ENCODE assay signal across 17 mouse cellular contexts in the genomic region with DNA sequence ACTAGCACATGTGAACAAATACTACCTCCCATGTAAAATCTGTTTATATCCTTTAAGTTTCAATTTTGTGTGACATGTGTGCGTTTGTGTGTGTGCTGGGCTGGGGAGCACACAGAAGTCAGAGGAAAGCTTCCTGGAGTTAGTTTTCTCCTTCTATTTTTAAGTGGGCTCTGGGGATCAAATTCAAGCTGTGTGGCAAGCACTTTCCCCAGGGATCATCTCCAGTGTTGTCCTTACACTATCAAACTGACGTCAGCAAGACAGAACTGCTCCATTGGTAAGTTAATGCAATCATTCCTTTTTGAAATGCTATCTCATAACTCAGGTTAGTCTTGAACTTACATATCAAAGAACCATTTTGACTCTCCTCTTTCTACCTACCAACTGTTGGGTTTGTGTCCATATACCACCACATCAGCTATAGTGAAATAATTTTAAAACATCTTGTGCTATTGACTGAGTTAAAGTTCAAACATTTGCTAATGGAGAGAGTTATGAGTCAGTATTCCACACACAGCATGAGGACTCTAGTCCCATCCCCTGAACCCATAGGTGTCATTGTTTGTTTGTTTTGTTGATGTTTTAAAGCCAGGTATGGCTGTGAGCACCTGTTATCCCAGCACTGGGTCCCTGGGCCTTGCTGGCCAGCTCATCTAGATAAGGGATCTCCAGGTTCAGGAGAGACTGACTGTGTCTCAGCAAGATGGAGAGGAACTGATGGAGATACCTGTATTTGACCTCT.
A peak's percentile ranks its signal among the peaks of the same experiment; 100 is the strongest.
DNase-seq lines count a peak whose midpoint lies in the region; ATAC-seq lines count a peak whose summit lies in the region.
"Had no signal": no experiment of that assay in that cellular context is flagged by ENCODE, and none has a peak within 500 bp of the region (broad histone marks: within the 10 kb centered on the region; RNA-seq: fewer than 3 reads in every experiment).

No protein-coding gene starts in this region.

- no peak overlapping the region for H3K9ac ChIP-seq in liver, embryonic 11.5 days (ENCODE audit: low read depth, low read length)
- H3K9ac ChIP-seq in neural tube, embryonic 14.5 days (replicated peaks; ENCODE audit: low read depth, low read length), result no peak overlapping the region
- H3K9ac ChIP-seq in stomach, embryonic 15.5 days, result no peak overlapping the region
- no peak overlapping the region for H3K9ac ChIP-seq in heart, embryonic 12.5 days
- H3K9ac ChIP-seq: embryonic facial prominence, embryonic 15.5 days; forebrain, embryonic 13.5 days; hindbrain, embryonic 12.5 days; neural tube, embryonic 13.5 days had no signal

- no peaks in the 10 kb centered on the region for H3K9me3 ChIP-seq in liver, embryonic 11.5 days (ENCODE audit: control insufficient read depth, low read length)
- H3K9me3 ChIP-seq in neural tube, embryonic 14.5 days (ENCODE audit: control insufficient read depth, low read length), result no peaks in the 10 kb centered on the region
- no peaks in the 10 kb centered on the region for H3K9me3 ChIP-seq in stomach, embryonic 15.5 days
- no peaks in the 10 kb centered on the region for H3K9me3 ChIP-seq in heart, embryonic 12.5 days (replicated peaks)
- H3K9me3 ChIP-seq: embryonic facial prominence, embryonic 15.5 days; forebrain, embryonic 13.5 days; heart, embryonic 10.5 days; hindbrain, embryonic 12.5 days; neural tube, embryonic 13.5 days had no signal

- DNase-seq in gastrocnemius, adult 18-20 months (ENCODE audit: low spot score), result peak; percentile 59
- no peak for DNase-seq in gastrocnemius, postnatal 25 days
- DNase-seq in liver, embryonic 11.5 days (ENCODE audit: low spot score), result no peak
- no peak for DNase-seq in liver
- DNase-seq in neural tube, embryonic 10.5 days (ENCODE audit: extremely low spot score, low spot score), result no peak

- no peaks in the 10 kb centered on the region for H3K36me3 ChIP-seq in liver, embryonic 11.5 days (ENCODE audit: control insufficient read depth, insufficient read depth, low read length)
- no peaks in the 10 kb centered on the region for H3K36me3 ChIP-seq in neural tube, embryonic 14.5 days (ENCODE audit: control insufficient read depth, insufficient read depth, low read length)
- H3K36me3 ChIP-seq in stomach, embryonic 15.5 days, result no peaks in the 10 kb centered on the region
- no peaks in the 10 kb centered on the region for H3K36me3 ChIP-seq in heart, embryonic 12.5 days
- H3K36me3 ChIP-seq: embryonic facial prominence, embryonic 15.5 days; heart, embryonic 10.5 days; hindbrain, embryonic 12.5 days; neural tube, embryonic 13.5 days had no signal

- no peak overlapping the region for H3K4me3 ChIP-seq in liver, embryonic 11.5 days (ENCODE audit: low read depth, low read length)
- no peak overlapping the region for H3K4me3 ChIP-seq in neural tube, embryonic 14.5 days (ENCODE audit: low read depth, low read length)
- no peak overlapping the region for H3K4me3 ChIP-seq in stomach, embryonic 15.5 days (replicated peaks)
- no peak overlapping the region for H3K4me3 ChIP-seq in heart, embryonic 12.5 days
- H3K4me3 ChIP-seq: embryonic facial prominence, embryonic 15.5 days; forebrain, embryonic 13.5 days; heart, embryonic 10.5 days; hindbrain, embryonic 12.5 days; left cerebral cortex, adult 2 months; myocyte; neural tube, embryonic 13.5 days had no signal

- 0 out of 2 replicates have a peak, but pooled peaks have one; percentile 5 for ATAC-seq in liver, embryonic 11.5 days (replicated peaks; ENCODE audit: low FRiP score)
- ATAC-seq in neural tube, embryonic 14.5 days (ENCODE audit: low read depth), result 0 out of 2 replicates have a peak, but pooled peaks have one; percentile 11
- 0 out of 2 replicates have a peak, but pooled peaks have one; percentile 4 for ATAC-seq in stomach, embryonic 15.5 days (ENCODE audit: insufficient read depth, low FRiP score, low read depth)
- ATAC-seq in heart, embryonic 12.5 days (ENCODE audit: insufficient number of reproducible peaks, low FRiP score), result no peak

- WGBS in liver, embryonic 11.5 days, result 72% methylated on average over 2 of the region's 2 CpGs
- 79% methylated on average over 2 of the region's 2 CpGs for WGBS in neural tube, embryonic 14.5 days
- 84% methylated on average over 2 of the region's 2 CpGs for WGBS in stomach, embryonic 15.5 days
- WGBS in heart, embryonic 12.5 days, result 67% methylated on average over 2 of the region's 2 CpGs

- no peak overlapping the region for H3K4me2 ChIP-seq in liver, embryonic 11.5 days
- no peak overlapping the region for H3K4me2 ChIP-seq in neural tube, embryonic 14.5 days (ENCODE audit: low read depth, low read length)
- H3K4me2 ChIP-seq in stomach, embryonic 15.5 days, result no peak overlapping the region
- H3K4me2 ChIP-seq in heart, embryonic 12.5 days, result no peak overlapping the region
- H3K4me2 ChIP-seq: embryonic facial prominence, embryonic 15.5 days; forebrain, embryonic 13.5 days; hindbrain, embryonic 12.5 days; neural tube, embryonic 13.5 days had no signal

- no peak overlapping the region for H3K27ac ChIP-seq in liver, embryonic 11.5 days (ENCODE audit: low read depth, low read length)
- no peak overlapping the region for H3K27ac ChIP-seq in neural tube, embryonic 14.5 days (ENCODE audit: low read depth, low read length)
- no peak overlapping the region for H3K27ac ChIP-seq in stomach, embryonic 15.5 days
- no peak overlapping the region for H3K27ac ChIP-seq in heart, embryonic 12.5 days (ENCODE audit: poor library complexity, severe bottlenecking)
- H3K27ac ChIP-seq: embryonic facial prominence, embryonic 15.5 days; forebrain, embryonic 13.5 days; heart, embryonic 10.5 days; hindbrain, embryonic 12.5 days; hindbrain, postnatal 0 days; left cerebral cortex, adult 2 months; macrophage; neural tube, embryonic 13.5 days had no signal

- no peaks in the 10 kb centered on the region for H3K4me1 ChIP-seq in liver, embryonic 11.5 days (replicated peaks; ENCODE audit: control insufficient read depth, insufficient read depth, low read length)
- no peaks in the 10 kb centered on the region for H3K4me1 ChIP-seq in neural tube, embryonic 14.5 days (ENCODE audit: control insufficient read depth, insufficient read depth, low read length)
- H3K4me1 ChIP-seq in stomach, embryonic 15.5 days, result no peaks in the 10 kb centered on the region
- no peaks in the 10 kb centered on the region for H3K4me1 ChIP-seq in heart, embryonic 12.5 days (replicated peaks)
- H3K4me1 ChIP-seq: heart, embryonic 10.5 days; hindbrain, embryonic 12.5 days had no signal

- no peaks in the 10 kb centered on the region for H3K27me3 ChIP-seq in liver, embryonic 11.5 days (replicated peaks; ENCODE audit: control insufficient read depth, insufficient read depth, low read length)
- H3K27me3 ChIP-seq in neural tube, embryonic 14.5 days (ENCODE audit: control insufficient read depth, insufficient read depth, low read length), result no peaks in the 10 kb centered on the region
- no peaks in the 10 kb centered on the region for H3K27me3 ChIP-seq in stomach, embryonic 15.5 days (replicated peaks)
- 0 out of 2 replicates have a peak, but pooled peaks cover 4% of the 10 kb centered on the region for H3K27me3 ChIP-seq in heart, embryonic 12.5 days (replicated peaks)
- H3K27me3 ChIP-seq: embryonic facial prominence, embryonic 15.5 days; forebrain, embryonic 13.5 days; hindbrain, embryonic 12.5 days; neural tube, embryonic 13.5 days had no signal
